Mouse (Mus musculus) lung, postnatal 10 days (tissue): ENCODE data around the gene Zscan4d.
"Not testable (repeated sequence)": the region's sequence is repeated elsewhere in the genome, so short reads cannot be mapped to it uniquely, and the experiment has no call there.

ENCODE experiments used
- DNase-seq: peaks from one replicate; pipeline ENCODE4 v3.0.0; 2021

Gene Zscan4d

GRCm38 (mm10) chr7:11166059-11166458 is at the start of gene Zscan4d:
Gene Zscan4d (minus strand): TSS chr7:11166159.
- DNase-seq, result not testable (repeated sequence)

- DNase-seq, result not testable (repeated sequence)
These were observed 7.9 kb downstream of the Zscan4d start for GRCm38 (mm10) chr7:11158036-11158435.
